In the genomic region with DNA sequence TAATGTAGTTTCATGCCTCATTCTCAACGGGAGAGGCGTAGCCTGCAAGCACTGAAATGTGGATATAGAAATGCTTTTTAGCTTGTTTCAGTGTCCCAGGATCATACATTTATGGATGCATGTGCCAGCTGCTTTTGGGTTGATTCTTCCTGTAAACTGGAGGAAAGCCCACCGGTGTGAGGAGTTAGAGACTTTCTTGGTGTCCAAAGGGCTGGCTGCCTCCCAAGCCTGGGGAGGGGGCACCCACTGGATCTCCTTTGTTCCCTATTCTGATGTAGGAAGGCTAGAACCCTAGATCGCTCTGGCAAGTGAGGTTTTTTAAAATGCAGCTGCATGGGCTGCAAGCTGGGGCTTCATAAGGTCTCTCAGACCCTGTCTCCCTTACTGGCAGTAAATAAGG, we compare ENCODE assay signal across 10 mouse cellular contexts. TPM values are rescaled to one million over a fixed set of nuclear protein-coding genes. Genes with fewer than 3 reads are reported as not detected.
A peak's percentile ranks its signal among the peaks of the same experiment; 100 is the strongest.
DNase-seq lines count a peak whose midpoint lies in the region; ATAC-seq and TF ChIP-seq lines count a peak whose summit lies in the region.
"Had no signal": no experiment of that assay in that cellular context is flagged by ENCODE, and none has a peak within 500 bp of the region (broad histone marks: within the 10 kb centered on the region; RNA-seq: fewer than 3 reads in every experiment).

No protein-coding gene starts in this region.

- peaks cover 29% of the 10 kb centered on the region for H3K36me3 ChIP-seq in heart, embryonic 12.5 days
- peaks cover 45% of the 10 kb centered on the region for H3K36me3 ChIP-seq in forebrain, postnatal 0 days (ENCODE audit: insufficient read depth)
- peaks cover 20% of the 10 kb centered on the region for H3K36me3 ChIP-seq in midbrain, embryonic 11.5 days (ENCODE audit: control insufficient read depth, insufficient read depth, low read length)

- no peak for DNase-seq in heart, postnatal 4 days
- DNase-seq in brain, embryonic 14.5 days (ENCODE audit: low read depth): peak; percentile 55
- DNase-seq in forebrain, postnatal 0 days: peak; percentile 64
- no peak for DNase-seq in midbrain, embryonic 11.5 days (ENCODE audit: low spot score, missing footprints)
- no peak for DNase-seq in cerebellum, postnatal 14 days
- DNase-seq: kidney, postnatal 36 days had no signal

- no peak for TF ChIP-seq POLR2A in brain, embryonic 14.5 days (IDR thresholded peaks at IDR 0.05; ENCODE audit: borderline replicate concordance, extremely low read depth, insufficient read depth, insufficient read length, poor library complexity, severe bottlenecking)

- no peak overlapping the region for H3K4me3 ChIP-seq in heart, embryonic 12.5 days
- H3K4me3 ChIP-seq in forebrain, postnatal 0 days (ENCODE audit: low read depth, low read length): peak overlapping the region; percentile 88
- peak overlapping the region; percentile 100 for H3K4me3 ChIP-seq in midbrain, embryonic 11.5 days (ENCODE audit: low read depth, low read length)

- no peak for TF ChIP-seq CTCF in brain, embryonic 14.5 days (IDR thresholded peaks at IDR 0.05; ENCODE audit: borderline replicate concordance, extremely low read depth, insufficient read depth, insufficient read length)
- TF ChIP-seq CTCF in forebrain, postnatal 0 days (IDR thresholded peaks at IDR 0.05; ENCODE audit: low read depth): no peak

- H3K4me1 ChIP-seq in heart, embryonic 12.5 days (replicated peaks): peaks cover 65% of the 10 kb centered on the region
- H3K4me1 ChIP-seq in forebrain, postnatal 0 days (ENCODE audit: insufficient read depth): peaks cover 16% of the 10 kb centered on the region
- peaks cover 74% of the 10 kb centered on the region for H3K4me1 ChIP-seq in midbrain, embryonic 11.5 days (ENCODE audit: control insufficient read depth, insufficient read depth, low read length)

- H3K27me3 ChIP-seq in heart, embryonic 12.5 days (replicated peaks): peaks cover 35% of the 10 kb centered on the region
- H3K27me3 ChIP-seq in forebrain, postnatal 0 days (ENCODE audit: insufficient read depth, low read length): no peaks in the 10 kb centered on the region
- H3K27me3 ChIP-seq in midbrain, embryonic 11.5 days (ENCODE audit: control insufficient read depth, insufficient read depth, low read length): no peaks in the 10 kb centered on the region

- no peak for ATAC-seq in heart, embryonic 12.5 days (ENCODE audit: insufficient number of reproducible peaks, low FRiP score)
- ATAC-seq in forebrain, postnatal 0 days: no peak
- no peak for ATAC-seq in midbrain, embryonic 11.5 days (ENCODE audit: low FRiP score)
- ATAC-seq in activated CD4-positive, CD25-positive, alpha-beta regulatory T cell, adult 4 months: no peak
- ATAC-seq in megakaryocyte, adult 5-6 weeks (ENCODE audit: poor library complexity, severe bottlenecking): no peak

- 84% methylated on average over 4 of the region's 4 CpGs for WGBS in heart, embryonic 12.5 days
- 14% methylated on average over 4 of the region's 4 CpGs for WGBS in forebrain, postnatal 0 days
- WGBS in midbrain, embryonic 11.5 days: 56% methylated on average over 4 of the region's 4 CpGs

- no peak overlapping the region for H3K27ac ChIP-seq in heart, embryonic 12.5 days (ENCODE audit: poor library complexity, severe bottlenecking)
- peak overlapping the region; percentile 97 for H3K27ac ChIP-seq in forebrain, postnatal 0 days (ENCODE audit: low read depth, low read length)
- H3K27ac ChIP-seq in midbrain, embryonic 11.5 days (ENCODE audit: low read depth, low read length): no peak overlapping the region
- H3K27ac ChIP-seq: liver, embryonic 14.5 days had no signal

- H3K4me2 ChIP-seq in heart, embryonic 12.5 days: peak overlapping the region; percentile 17; the same call in 1 of the 2 replicates
- H3K4me2 ChIP-seq in forebrain, postnatal 0 days (ENCODE audit: low read depth): peak overlapping the region; percentile 85
- H3K4me2 ChIP-seq in midbrain, embryonic 11.5 days: peak overlapping the region; percentile 84

- H3K9me3 ChIP-seq in heart, embryonic 12.5 days (replicated peaks): no peaks in the 10 kb centered on the region
- no peaks in the 10 kb centered on the region for H3K9me3 ChIP-seq in forebrain, postnatal 0 days (ENCODE audit: low read length)
- H3K9me3 ChIP-seq in midbrain, embryonic 11.5 days (ENCODE audit: control insufficient read depth, low read length): no peaks in the 10 kb centered on the region

- no peak overlapping the region for H3K9ac ChIP-seq in heart, embryonic 12.5 days
- H3K9ac ChIP-seq in forebrain, postnatal 0 days: peak overlapping the region; percentile 90
- H3K9ac ChIP-seq in midbrain, embryonic 11.5 days (ENCODE audit: low read length): peak overlapping the region; percentile 100
- H3K9ac ChIP-seq: liver, embryonic 14.5 days had no signal

RNA-seq across cellular contexts. Expression of a gene that starts 6.5 kb away (rescaled TPM):
- polyA plus RNA-seq in heart, embryonic 12.5 days (2016; fragmentation: Nextera tagmentation; extraction: Ambion mirVana): 8.0 and 8.2 TPM in 2 replicates
- total RNA-seq in heart, postnatal 4 days (2021): 10 to 100 TPM; 16.5 to 17.7 TPM
- 46.8 and 54.3 TPM in 2 replicates for polyA plus RNA-seq in brain, embryonic 14.5 days (2012; rRNA removed)
- total RNA-seq in forebrain, postnatal 0 days (2014; rRNA removed): 108 and 123 TPM in 2 replicates
- 57.9 and 73.2 TPM in 2 replicates for polyA plus RNA-seq in forebrain, postnatal 0 days (2015; fragmentation: Nextera tagmentation; extraction: Ambion mirVana)
- 42.0 and 46.2 TPM in 2 replicates for polyA plus RNA-seq in midbrain, embryonic 11.5 days (2014; fragmentation: Nextera tagmentation; extraction: Ambion mirVana)
- not detected for polyA plus RNA-seq in activated CD4-positive, CD25-positive, alpha-beta regulatory T cell, adult 4 months (2017; shearing (Covaris generic))
- 0.27 TPM in 1 of 2 replicates, not detected in the other for total RNA-seq in megakaryocyte, adult 5-6 weeks (2015)
- total RNA-seq in megakaryocyte, adult 5-6 weeks (2017): 0.12 and 0.15 TPM in 2 replicates

Comparison
In these comparisons a context has a peak if more than half of its experiments do, and no peak if none do; other contexts are left out.
1. H3K4me2 ChIP-seq: peak in every context shown above with its lines; median percentile 85 in forebrain, postnatal 0 days; 84 in midbrain, embryonic 11.5 days; 17 in heart, embryonic 12.5 days.
2. DNase-seq: peak in brain, embryonic 14.5 days (single experiment) and forebrain, postnatal 0 days (single experiment); none in heart, postnatal 4 days (single experiment), midbrain, embryonic 11.5 days (single experiment) and cerebellum, postnatal 14 days (0 of 2).